Mouse (Mus musculus) frontal cortex, adult (tissue): ENCODE measurements around the gene Pard6b.
"Not testable (repeated sequence)": the region's sequence is repeated elsewhere in the genome, so short reads cannot be mapped to it uniquely, and the experiment has no call there.

Experiments
- ATAC-seq: cut with Nextera tagmentation; 2 replicates; pipeline ENCODE4 v1.9.2; 2017; ENCODE audit warnings: mild to moderate bottlenecking, moderate library complexity, mixed read lengths; ENCODE audit not compliant: low TSS enrichment

Pard6b gene

DNA sequence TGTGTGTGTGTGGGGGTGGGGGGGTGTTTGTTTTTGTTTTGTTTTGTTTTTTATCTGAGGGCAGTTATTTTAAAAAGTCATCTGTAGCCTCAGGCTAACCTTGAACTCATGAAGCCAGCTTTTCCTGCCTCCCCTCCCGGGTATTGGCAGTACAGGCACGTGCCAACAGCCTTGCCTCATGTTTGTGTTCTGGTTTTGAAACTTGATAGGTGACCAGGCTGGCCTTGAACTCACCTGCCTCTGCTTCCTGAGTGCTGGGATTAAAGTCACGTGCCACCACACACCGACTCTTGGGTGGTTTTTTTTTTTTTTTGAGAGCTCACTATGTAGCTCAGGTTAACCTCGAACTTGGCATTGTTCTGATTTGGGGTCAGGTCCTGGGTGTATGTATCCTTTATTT lies 21.0 kb downstream of the Pard6b start:
- ATAC-seq, result no peak

DNA sequence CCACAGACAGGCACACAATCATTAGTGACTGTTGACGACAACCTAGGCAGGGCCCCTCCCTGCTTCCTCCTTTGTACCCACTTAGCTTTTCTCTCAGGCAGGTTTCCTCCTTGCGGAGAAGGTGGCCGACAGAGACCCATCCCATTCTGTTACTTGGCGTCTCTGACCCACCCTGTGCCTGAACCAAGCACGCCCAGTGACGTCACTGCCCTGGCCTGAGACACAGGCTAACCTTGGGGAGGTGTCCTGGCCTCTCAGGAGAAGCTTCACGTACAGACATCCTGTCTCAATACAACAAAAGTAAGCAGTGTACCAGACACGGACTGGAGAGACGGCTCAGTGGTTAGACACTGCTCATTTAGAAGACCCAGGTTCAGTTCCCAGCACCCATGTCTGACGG lies 22.5 kb downstream of the Pard6b start:
- ATAC-seq, result no peak

DNA sequence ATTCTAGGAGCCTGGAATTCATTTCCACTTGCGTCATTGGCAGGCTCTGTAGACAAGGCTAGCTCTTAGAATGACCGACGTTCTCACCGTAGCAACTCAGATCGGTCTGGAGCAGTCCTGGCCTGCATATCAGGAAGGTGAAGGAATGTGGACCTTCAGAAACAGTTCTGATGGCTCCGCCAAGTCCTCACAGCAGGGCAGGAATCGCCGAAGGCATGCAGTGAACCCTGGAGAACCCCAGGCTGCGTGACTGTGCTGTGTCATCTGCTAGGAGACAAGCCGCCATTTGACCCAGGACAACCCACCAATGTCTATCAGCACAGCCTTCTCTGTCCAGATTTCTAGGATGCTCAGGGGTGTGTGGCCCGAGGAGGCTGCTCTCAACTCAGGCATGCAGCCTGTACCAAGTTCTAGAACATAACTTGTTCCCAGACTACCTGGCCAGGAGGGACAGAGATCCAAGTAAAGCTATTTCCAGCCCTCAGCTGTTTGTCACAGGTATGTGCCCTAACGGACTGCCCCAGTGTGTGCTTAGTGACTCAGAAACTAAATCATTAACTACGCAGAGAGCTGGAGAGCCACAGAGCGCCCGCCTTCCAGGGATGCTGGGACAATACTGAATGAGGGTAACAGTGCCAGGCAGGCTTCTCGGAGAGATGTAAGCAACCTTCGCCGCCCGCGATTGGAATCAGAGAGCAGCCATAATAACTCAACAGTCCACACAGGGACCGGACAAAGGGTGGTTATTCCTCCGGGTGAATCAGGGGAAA lies 23.8 kb downstream of the Pard6b start:
- no peak for ATAC-seq

DNA sequence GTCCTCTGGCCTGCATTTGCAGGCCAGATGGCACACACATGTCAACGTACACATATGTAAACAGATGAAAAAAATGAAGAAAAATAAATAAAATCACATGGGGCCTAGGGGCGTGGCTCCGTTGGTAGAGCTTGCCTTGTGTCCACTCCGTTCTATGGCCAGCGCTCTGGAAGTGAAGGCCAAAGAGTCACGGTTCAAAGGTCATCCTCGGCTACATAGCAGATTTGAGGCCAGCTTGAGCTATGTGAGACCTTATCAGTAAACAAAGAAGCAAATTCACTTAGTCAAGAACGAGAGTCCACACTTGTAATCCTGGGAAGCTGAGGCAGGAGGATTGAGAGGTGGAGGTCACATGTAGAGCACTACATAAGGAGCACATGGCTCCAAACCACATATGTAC lies 24.5 kb downstream of the Pard6b start:
- ATAC-seq, result no peak

DNA sequence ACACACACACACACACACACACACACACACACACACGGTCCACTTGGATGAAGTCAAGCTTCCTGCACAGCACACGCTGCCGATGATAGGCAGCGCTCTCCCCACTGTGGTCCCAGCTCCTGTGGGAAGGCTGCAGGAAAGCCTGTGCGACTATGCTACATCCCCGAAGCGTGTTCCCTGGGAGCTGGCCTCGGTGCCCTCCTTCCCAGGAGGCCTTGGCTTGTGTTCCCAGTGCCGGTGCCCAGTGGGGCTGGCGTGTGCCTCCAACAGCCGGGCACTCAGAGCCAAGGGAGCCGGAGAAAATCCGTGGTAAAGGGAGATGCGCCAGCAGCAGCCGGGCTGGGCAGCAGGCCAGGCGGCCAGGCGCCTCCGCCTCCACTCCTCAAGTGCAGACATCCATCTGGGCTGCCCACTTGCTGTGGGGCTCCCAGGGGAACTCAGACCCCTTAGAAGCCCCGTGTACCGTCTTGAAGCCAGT lies 25.9 kb downstream of the Pard6b start:
- ATAC-seq, result peak; percentile 97

DNA sequence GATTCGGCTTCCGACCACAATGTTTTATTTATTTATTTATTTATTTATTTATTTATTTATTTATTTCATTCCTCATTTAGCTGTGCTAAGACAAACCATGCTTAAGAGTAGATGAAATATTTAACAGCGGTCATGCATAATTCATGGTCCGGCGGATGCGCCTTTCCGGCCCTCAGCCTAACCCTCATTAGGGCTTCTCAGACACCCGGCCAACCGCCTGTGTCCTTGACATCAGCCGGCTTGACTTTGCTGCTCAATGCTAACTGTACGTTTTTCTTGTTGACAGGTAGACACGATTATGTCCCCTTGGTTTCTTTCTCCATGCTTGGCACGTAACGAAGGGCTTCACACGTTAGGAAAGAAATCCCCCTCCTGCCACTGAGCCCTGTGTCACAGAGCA lies 26.6 kb downstream of the Pard6b start:
- ATAC-seq, result no peak

DNA sequence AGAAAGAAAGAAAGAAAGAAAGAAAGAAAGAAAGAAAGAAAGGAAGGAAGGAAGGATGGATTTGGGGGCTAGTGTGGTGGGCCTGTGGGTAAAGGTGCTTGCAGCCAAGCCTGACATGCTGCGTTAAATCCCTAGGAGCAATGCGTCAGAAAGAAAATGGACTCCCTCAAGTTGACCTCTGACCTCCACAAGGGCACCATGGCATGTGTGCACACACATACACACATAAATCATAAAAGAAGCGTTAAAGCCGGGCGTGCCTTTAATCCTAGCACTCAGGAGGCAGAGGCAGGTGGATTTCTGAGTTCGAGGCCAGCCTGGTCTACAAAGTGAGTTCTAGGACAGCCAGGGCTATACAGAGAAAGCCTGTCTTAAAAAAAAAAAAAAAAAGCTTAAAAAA lies 27.1 kb downstream of the Pard6b start:
- ATAC-seq, result not testable (repeated sequence)

DNA sequence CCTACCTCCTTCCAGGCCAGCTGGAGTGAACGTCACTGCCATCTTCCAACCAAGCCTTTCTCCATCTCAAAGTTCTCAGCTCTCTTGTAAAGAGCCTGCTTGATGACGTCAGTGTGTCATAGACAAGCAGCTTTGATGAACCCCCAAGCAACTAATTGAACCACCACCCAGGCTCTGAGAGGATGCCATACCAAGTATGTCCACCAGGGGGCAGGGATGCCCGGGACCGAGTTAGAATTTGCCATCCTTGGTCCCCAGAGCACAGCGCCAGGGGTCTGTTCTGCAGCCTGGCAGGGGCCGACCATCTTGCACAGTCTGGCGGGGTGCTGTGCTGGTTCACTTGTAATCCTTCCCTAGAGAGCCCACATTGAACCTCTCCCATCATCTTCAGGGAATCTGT lies 31.1 kb downstream of the Pard6b start:
- peak; percentile 40 for ATAC-seq

DNA sequence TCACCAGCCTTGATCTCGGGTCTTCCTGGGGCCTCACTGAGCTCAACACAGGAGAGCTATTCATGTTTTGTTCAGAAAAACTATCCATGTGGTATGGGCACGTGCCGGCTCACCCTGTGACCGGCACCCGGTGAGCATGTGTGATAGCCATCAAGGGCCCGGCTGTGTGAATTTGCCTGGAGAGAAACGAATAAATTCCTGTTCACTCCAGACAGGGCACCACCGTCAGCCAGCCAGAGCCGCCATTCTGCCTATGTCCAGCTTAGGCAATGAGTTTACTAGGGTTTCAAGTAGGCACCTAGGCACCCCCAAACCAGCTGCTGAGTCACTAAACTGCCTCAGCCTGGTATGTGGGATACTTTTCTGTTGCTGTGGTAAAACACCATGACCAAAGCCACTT lies 32.5 kb downstream of the Pard6b start:
- ATAC-seq, result no peak

DNA sequence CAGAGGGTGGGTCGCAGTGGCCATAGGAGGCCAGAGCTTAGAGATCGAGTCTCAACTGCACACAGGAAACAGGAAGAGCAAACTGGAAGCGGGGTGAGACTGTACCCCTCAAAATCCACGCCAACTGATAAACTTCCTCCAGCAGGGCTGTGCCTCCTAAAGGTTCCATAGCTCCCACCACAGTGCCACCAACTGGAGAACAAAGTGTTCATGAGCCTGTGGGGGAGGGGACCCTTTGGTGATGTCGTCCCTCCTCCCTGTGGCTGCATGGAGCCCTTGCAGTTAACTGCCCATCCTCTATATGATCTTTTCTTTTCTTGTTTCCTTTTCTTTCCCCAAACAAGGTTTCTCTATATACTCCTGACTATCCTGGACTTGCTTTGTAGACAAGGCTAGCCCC lies 32.9 kb downstream of the Pard6b start:
- ATAC-seq, result no peak

DNA sequence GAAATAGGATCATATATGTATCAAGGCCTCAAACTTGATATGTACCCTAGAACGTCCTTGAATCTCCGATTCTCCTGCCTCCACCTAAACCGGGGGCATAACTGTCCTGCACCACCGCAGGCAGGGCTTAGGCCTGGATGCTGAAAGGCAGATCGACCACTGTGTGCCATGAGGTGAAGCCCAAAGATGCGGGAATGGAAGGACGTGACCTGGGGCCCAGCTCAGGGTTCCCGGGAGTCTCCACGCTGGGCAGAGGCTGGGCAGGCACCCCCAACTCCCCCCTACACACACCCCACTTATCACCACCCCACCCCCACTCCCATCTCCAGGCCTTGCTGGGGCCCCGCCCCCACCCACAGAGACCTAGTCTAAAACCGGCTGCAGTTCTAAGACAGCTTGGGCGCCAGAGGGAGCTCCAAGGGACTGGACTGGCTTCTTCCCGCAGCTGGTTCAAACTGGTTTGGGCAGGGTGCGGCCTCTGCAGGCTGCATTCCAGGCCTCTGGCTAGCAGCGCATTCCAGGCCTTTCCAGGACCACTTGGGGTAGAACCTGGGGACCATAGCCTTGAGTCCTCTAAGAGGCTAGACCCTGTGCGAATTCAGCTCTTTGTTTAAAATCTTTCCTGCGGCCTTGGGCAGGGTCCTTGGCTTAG lies 34.0 kb downstream of the Pard6b start:
- ATAC-seq, result peak; percentile 39; the same call in 1 of the 2 replicates

DNA sequence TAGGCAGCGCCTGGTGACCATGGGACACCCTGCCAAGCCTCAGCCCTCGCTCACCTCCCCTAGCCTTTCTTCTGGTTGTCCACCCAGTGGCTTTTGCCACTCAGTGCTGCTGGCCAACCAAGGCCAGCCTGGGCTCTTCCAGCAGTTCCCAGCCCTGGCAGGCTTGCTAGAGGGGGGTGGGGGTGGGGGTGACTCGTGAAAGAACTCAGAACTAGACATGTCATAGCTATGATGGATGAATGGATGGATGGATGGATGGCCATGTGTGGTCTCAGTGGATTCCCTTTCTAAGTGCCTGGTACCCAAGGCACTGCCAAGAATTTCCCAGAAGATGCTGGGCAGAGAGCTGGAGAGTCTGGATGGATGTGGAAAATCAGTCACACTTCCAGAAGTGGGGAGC lies 35.0 kb downstream of the Pard6b start:
- no peak for ATAC-seq

DNA sequence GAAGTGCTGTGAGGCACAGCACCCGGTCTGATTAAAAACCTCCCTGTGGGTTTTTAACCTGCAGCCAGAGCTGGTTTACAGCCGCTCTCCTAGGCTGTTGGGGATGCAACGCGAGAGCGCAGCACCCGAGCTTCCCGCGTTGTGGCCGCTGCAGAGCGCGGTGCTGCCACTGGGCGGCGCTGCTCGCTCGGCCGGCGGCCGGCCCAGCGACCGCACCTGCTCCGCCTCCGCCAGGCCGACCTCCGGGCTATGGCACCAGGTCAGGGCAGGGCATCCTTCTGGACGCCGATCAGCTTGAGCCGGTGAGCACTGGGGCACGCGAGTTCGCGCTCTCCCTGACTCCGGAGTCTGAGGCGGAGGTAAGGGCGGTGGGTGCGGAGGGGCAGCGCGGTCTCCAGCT lies 36.3 kb downstream of the Pard6b start:
- peak; percentile 60 for ATAC-seq

DNA sequence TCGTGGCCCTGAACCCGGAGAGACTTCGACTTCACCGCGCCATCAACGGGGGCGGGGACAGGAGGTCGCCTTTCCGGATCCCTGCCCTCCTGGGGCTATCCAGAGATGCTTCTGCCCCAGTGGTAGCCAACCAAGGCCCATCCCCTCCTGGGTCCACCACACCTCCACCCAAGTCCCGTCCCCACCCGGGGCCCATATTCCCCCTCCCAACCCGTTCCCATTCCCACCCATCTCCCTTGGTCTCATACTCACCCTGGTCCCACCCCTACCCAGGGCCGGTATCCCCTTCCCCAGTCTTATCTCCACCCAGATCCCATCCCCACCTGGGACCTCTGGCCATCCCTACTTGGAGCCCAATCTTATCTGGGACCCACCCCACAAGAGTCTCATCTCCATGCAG lies 36.7 kb downstream of the Pard6b start:
- ATAC-seq, result peak; percentile 5; the same call in 1 of the 2 replicates

DNA sequence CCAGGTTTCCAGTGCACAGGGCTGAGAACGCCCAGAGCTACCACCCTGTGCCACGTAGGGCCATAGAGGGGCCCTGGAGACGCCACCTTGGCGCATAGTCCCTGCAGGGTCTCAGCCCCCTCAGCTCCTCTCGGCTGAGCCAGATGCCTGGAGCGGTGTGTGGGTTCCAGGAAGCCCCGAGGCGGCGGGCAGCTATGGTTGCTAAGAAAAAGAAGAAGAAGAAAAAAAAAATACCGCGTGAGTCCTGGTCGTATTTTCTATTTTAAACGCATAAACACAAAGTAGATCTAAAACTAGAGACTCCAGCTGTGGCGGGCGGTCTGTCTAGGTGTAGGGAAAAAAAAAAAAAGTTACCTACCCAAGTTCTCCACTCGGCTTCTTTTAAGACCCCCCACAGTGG lies 37.2 kb downstream of the Pard6b start:
- ATAC-seq, result peak; percentile 22; the same call in 1 of the 2 replicates

DNA sequence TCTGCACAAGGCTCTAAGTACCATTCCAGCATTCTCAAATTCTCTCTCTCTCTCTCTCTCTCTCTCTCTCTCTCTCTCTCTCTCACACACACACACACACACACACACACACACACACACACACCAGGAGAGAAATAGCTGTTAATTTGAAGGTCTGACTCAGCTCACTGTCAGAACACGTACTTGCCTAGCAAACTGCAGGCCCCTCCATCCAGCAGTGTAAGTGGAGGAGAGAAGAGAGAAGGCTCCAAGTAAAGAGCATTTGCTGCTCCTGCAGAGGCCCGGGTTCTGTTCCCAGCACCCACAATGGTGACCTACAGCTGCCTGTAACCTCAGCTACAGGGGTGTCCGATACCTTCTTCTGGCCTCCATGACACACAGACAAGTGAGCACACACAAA lies 37.7 kb downstream of the Pard6b start:
- no peak for ATAC-seq

DNA sequence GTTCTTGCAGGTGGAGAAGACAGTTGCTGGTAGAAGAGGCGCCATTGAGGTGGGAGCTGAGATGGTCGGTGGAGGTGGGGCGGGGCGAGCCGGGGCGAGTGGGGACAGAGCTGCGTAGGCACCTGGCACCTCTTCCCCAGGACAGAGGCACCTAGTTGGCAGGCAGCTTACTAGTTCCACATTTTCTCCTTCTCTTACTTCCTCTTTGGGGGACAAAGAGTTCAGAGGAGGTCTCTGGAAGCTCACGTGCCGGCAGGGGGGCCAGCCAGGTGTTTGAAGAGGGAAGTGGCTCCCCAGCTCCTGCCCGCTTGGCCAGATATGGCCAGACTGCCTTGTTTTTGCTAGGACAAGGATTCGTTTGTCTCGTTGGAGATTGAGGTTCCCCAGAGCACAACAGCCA lies 38.3 kb downstream of the Pard6b start:
- no peak for ATAC-seq

DNA sequence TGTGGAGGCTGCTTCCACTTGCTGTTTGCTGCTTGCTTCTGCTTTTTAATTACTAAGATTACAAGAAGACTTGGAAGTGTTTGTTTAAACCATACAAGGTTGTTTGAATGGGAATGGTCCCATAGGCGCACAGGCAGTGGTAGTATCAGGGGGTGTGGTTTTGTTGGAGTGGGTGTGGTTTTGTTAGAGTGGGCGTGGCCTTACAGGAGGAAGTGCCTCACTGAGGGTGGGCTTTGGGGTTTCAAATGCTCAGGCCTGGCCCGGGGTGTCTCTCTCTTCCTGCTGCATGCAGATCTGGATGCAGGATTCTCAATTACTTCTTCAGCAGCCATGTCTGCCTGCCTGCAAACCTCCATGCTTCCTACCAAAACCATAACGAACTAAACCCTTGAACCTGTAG lies 40.1 kb downstream of the Pard6b start:
- ATAC-seq, result no peak

DNA sequence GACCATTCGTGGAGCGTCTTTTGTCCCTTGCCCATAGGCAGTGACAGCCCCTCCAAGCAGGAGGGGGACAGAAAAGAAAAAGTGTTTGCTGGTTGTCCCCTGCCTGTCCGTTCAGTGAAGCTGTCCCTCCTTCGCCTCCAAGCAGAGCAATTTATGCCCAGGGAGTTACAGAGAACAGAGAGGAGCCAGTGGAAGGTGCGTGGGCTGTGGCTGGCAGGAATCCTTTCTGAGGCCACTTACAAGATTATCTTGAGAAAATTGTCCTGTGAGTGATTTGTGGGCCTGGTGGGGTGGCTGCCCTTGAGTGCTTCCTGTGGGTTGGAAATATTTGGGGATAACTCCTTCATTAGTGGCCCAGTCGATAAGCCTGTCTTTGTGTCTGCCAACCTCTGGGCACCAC lies 42.8 kb downstream of the Pard6b start:
- ATAC-seq, result peak; percentile 66; the same call in 1 of the 2 replicates

DNA sequence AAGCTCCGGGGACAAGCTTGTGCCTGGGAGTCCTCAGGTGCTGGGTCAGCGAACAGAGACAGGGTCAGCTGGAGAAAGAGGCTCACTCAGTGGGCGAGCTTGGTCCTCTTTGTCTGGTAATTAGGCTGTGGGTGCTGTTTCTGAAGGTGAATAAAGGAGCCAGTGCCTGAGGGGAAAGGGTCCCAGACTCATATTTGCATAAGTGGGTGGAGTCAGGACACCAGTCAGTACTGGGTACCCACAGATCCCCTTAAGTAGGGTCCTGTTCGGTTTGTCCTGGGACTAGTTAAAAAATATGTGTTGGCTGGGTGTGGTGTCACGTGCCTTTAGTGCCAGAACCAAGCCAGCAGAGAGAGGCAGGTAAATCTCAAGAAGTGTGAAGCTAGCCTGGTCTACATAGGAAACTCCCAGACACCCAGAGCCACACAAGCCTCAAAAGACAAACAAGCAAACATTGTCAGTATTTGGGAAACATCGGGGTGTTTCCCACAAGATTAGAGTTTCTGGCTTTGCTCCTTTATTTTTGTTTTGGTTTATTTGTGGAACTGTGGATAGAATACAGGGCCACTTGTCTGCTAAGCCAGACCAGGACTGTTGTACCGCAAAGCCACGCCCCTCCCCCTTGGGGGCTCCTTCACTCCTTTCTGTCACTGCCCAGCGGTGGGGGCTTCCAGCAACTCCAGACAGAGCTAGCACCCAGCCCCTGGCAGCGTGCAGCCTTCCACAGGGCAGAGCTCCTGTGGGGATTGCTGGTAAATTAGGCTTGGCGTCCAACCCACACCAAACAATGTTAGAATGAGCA lies 44.7 kb downstream of the Pard6b start:
- no peak for ATAC-seq

DNA sequence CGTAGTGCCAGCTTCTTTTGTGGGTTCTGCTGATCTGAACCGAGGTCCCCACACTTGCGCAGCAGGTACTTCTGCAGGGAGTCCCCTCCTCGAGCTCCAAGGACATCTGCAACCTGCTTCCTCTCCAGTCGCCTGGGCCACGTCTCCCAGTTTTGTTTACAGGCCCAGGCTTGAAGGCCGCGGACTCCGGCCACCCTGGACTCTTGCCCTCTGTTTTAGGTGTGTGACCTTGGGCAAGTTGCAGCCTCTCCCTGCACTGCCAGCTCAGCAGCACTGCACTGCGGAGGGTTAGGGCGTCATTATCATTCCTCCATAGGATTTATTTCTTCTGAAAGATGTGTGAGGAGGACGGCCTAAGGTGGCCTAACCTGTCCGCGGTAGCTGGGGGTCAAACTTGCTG lies 47.0 kb downstream of the Pard6b start:
- ATAC-seq, result no peak

DNA sequence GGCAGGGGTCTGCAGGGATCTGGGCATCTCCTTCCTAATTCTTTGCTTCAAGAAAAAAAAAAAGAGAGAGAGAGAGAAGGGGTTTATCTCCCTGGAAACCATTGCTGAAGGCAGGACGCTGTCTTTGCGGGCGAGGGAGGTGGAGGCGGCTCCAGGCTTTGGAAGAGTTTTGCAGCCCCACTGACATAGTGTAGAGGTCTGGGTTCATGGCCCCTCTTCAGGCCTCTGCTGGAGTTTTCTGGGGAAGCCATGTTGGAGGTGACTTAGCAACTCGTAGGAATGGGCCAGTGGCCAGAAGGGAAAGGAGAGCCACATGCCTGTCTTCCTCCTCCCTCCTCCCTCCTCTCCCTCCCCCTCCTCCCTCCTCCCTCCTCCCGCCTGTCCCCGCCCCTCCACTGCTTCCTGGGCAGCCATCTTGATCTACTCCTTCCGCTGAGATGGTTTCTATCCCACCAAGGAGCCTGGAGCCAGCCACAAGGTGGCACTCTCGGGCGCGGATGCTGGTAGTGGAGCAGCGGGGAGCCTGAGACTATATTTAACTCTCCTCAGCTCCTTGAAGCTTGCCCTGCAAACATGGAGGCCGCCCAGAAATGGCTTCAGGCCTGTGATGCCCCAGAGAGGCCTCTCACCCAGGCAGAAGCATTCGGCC lies 47.5 kb downstream of the Pard6b start:
- peak; percentile 88 for ATAC-seq
